Mouse (Mus musculus) MEL (cell line): ENCODE data around the gene Zfp646.

Experiments
- CTCF ChIP-seq, 3 experiments: IDR thresholded peaks in 2 of 3; conservative IDR thresholded peaks in 1 of 3; 2 replicates each; pipeline ENCODE4 v1.5.1; 2011 to 2012; ENCODE audit warnings: low read length in 3 of 3, low read depth in 2 of 3, mild to moderate bottlenecking in 2 of 3, improper control_type of control experiment in 1 of 3, inconsistent platforms in 1 of 3, mixed read lengths in 1 of 3, moderate library complexity in 1 of 3; ENCODE audit not compliant: control insufficient read depth in 1 of 3, insufficient read depth in 1 of 3, poor library complexity in 1 of 3, severe bottlenecking in 1 of 3
- ETS1 ChIP-seq: IDR thresholded peaks from 2 replicates; pipeline ENCODE4 v1.6.1; 2012; ENCODE audit warnings: low read depth, mild to moderate bottlenecking, inconsistent platforms, low read length, improper control_type of control experiment, moderate library complexity
- POLR2A ChIP-seq, 2 experiments: IDR thresholded peaks; 2 replicates each; pipeline ENCODE4 v1.6.1; 2011 to 2012; ENCODE audit warnings: low read length in 2 of 2, mild to moderate bottlenecking in 2 of 2, control low read depth in 1 of 2, improper control_type of control experiment in 1 of 2, low read depth in 1 of 2, moderate library complexity in 1 of 2; ENCODE audit not compliant: control insufficient read depth in 1 of 2, insufficient read depth in 1 of 2, poor library complexity in 1 of 2
- TCF12 ChIP-seq: IDR thresholded peaks from 2 replicates; pipeline ENCODE4 v1.6.1; 2014; ENCODE audit warnings: low read depth, mild to moderate bottlenecking, inconsistent platforms, low read length, improper control_type of control experiment, moderate library complexity
- ZC3H11A ChIP-seq: IDR thresholded peaks from 2 replicates; pipeline ENCODE4 v1.6.1; 2012; ENCODE audit warnings: low read depth, mild to moderate bottlenecking, inconsistent platforms, low read length, improper control_type of control experiment
- ZNF384 ChIP-seq: IDR thresholded peaks from 2 replicates; pipeline ENCODE4 v1.6.1; 2012; ENCODE audit warnings: low read depth, mild to moderate bottlenecking, inconsistent platforms, low read length, improper control_type of control experiment

DNA sequence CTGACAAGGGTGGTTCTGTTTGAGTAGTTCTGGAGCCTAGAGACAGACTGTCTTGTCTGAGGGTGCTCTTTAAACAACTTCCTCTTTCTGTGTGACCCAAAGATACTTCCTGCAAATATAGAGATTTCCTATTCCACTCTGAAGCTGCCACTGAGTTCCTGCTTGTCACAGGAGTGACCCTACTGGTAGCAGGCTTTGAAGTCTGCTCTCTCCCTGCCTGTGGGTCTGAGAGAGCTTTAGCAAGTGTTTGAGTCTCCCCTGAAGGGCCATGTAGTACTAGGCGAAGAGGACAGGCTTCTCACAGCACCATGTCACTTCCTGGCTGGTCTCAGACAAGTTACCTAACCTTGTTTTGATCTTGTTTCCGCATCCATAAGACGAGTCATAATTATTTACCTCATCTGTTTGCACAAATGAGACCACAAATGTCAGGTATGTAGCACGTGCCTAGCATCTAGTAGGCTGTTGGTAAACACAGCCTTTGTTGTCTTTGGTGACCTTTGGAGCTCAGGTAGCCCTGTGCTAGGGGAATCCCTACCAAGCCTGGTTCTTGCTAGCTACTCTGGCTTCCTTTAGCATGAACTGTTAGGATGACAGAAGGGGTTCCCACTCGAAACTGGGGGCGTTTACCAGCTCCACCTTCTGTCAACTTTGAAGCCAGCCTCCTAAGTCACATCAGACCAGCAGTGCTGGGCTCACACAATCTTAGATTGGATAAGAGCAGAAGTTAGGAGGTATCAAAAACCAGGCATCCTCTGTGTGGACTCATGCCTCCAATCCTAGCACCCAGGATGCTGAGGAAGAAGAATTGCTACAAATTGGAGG, 46.6 kb downstream of the Zfp646 start:
- TF ChIP-seq ZC3H11A (no peak), TCF12 (no peak), POLR2A (IDR thresholded peaks at IDR 0.05; ENCODE audit: control insufficient read depth in 1 of 2, insufficient read depth in 1 of 2, low read depth in 1 of 2, low read length in 2 of 2, poor library complexity in 1 of 2) (no peak), ZNF384 (no peak), ETS1 (no peak), CTCF (IDR thresholded peaks at IDR 0.05 in 2 of 3, conservative IDR thresholded peaks at IDR 0.05 in 1 of 3; ENCODE audit: control insufficient read depth in 1 of 3, insufficient read depth in 1 of 3, low read depth in 2 of 3, low read length in 3 of 3, poor library complexity in 1 of 3, severe bottlenecking in 1 of 3) (no peak)
